Mouse (Mus musculus) liver, embryonic 13.5 days (tissue): Measurements from ENCODE around the gene Cmtm3. TPM values are rescaled to one million over a fixed set of nuclear protein-coding genes. Genes with fewer than 3 reads are reported as not detected.

Source experiments
- polyA plus RNA-seq: library from polyadenylated mRNA; unstranded; fragments of >200 nt; fragmentation: Nextera tagmentation; extraction: Ambion mirVana; gene quantifications from 2 replicates; pipeline ENCODE4 v1.2.1, GENCODE M21; 2015

Cmtm3 gene
- polyA plus RNA-seq, 1 experiment from 2014 or later, result 20.9 TPM

Other genes starting within 250 kb of the Cmtm3 start
- 6.0 and 8.0 TPM in 2 replicates for gene Cdh5, start 237.8 kb upstream of the Cmtm3 start, polyA plus RNA-seq
- gene Bean1, start 169.0 kb upstream of the Cmtm3 start, polyA plus RNA-seq, result not detected in 2 replicates
- gene Tk2, start 90.9 kb upstream of the Cmtm3 start, polyA plus RNA-seq, result 5.5 and 5.7 TPM in 2 replicates
- 19.0 and 20.9 TPM in 2 replicates for gene Cklf, start 88.5 kb upstream of the Cmtm3 start, polyA plus RNA-seq
- not detected in 2 replicates for gene Cmtm2a, start 46.2 kb upstream of the Cmtm3 start, polyA plus RNA-seq
- gene Gm45711, start 29.3 kb upstream of the Cmtm3 start, polyA plus RNA-seq, result not detected in 2 replicates
- not detected in 2 replicates for gene Cmtm1, start 29.3 kb upstream of the Cmtm3 start, polyA plus RNA-seq
- gene Gm11020, start 17.8 kb upstream of the Cmtm3 start, polyA plus RNA-seq, result not detected in 2 replicates
- gene Cmtm2b, start 17.2 kb upstream of the Cmtm3 start, polyA plus RNA-seq, result not detected in 2 replicates
- gene Cmtm4, start 56.4 kb downstream of the Cmtm3 start, polyA plus RNA-seq, result 0.40 and 0.56 TPM in 2 replicates
- gene Dync1li2, start 103.6 kb downstream of the Cmtm3 start, polyA plus RNA-seq, result 13.5 and 16.2 TPM in 2 replicates
- gene Terb1, start 170.5 kb downstream of the Cmtm3 start, polyA plus RNA-seq, result 0.03 TPM in 1 of 2 replicates, not detected in the other
- 43.1 and 49.9 TPM in 2 replicates for gene Nae1, start 195.2 kb downstream of the Cmtm3 start, polyA plus RNA-seq
- 3.7 and 4.2 TPM in 2 replicates for gene Car7, start 195.3 kb downstream of the Cmtm3 start, polyA plus RNA-seq